Mouse (Mus musculus): Measurements from ENCODE around the gene Tldc1.

DNA sequence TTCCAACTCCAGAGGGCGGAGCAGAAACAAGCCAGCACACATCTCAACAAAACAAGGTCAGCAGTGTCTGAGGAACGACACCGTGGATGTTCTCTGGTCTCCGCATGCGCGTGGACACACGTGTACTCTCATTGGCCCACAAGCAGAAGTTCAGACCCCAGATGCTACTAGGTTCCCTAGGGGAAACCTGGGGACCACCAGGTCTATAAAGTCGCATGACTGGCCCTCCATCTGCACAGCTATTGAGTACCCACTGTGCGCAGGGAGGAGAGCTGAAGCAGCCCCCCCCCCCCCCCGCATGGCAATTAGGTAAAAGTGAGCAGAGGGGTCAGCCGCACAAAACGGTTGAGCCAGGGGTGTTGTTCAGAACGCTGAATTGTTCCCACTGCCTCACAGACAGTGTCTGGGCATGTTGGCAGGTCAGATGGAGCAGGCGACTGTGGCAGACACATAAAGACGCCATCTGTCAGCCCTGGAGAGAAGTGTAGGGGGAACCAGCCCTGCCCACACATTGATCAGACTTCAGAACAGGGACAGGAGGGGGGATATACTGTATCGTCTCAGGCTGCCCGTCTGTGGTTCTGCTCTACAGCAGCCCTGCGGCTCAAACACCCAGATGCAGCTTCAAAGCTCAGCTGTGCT is 7.7 kb upstream of the Tldc1 start:
- TF ChIP-seq CTCF (IDR thresholded peaks at IDR 0.05; ENCODE audit: borderline replicate concordance, extremely low read depth, insufficient read depth, insufficient read length): no peak
- TF ChIP-seq POLR2A (IDR thresholded peaks at IDR 0.05; ENCODE audit: borderline replicate concordance, extremely low read depth, insufficient read depth, insufficient read length, poor library complexity, severe bottlenecking): no peak

Measured in brain, embryonic 14.5 days (tissue).